Mouse (Mus musculus): ENCODE data around the gene Dvl1. TPM values are rescaled to one million over a fixed set of nuclear protein-coding genes. Genes with fewer than 3 reads are reported as not detected.

The Dvl1 gene
- total RNA-seq, 2 experiments from 2014 or later = 35.3 to 36.0 TPM

- DNase-seq = no peak
- intact Hi-C loops (cut with DNase I) = no loop called here
Measured at GRCm38 (mm10) chr4:155863001-155863400, 15.8 kb downstream of the Dvl1 start, which contains the start of gene Tas1r3. Gene Tas1r3 (minus strand): TSS chr4:155863362.

DNA sequence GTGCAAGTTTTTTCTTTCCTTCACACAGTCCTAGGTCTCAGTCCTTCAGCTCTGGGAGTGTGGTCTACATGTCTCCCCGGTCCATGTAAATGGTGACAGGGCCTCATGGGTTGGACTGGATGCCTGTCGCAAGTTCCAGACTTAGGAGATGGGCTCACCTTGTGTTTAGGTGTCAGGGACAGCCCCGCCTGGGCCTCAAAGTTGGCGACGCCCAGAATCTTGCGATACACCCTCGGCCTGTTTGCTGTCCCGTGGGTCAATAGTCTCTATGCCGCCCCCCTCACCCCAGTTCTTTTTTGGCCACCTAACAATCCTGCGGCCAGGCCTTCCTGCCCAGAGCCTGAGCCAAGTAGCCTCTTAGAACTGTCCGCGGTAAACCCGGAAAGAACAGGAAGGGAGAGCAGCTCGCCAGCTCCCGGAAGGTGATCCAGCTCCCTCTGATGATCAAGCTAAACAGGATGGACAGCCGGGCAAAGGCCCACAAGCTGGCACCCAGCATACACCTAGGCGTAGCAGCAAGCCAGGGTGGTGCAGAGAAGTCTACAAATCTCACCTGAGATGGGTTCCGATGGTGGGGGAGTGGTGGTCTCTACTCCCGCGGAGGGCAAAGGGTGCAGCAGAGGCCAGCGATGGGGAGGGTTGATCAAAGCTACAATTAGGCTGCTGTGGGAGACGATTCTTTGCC, 21.6 kb downstream of the Dvl1 start:
- intact Hi-C loops (cut with DNase I) = loop anchor here (1.0 to 2.0 kb wide), 3 partner anchors 14 to 75 kb away; partner anchors contain the start of gene Ube2j2
- peak in 1 of 2 experiments; percentile 35 for DNase-seq

DNA sequence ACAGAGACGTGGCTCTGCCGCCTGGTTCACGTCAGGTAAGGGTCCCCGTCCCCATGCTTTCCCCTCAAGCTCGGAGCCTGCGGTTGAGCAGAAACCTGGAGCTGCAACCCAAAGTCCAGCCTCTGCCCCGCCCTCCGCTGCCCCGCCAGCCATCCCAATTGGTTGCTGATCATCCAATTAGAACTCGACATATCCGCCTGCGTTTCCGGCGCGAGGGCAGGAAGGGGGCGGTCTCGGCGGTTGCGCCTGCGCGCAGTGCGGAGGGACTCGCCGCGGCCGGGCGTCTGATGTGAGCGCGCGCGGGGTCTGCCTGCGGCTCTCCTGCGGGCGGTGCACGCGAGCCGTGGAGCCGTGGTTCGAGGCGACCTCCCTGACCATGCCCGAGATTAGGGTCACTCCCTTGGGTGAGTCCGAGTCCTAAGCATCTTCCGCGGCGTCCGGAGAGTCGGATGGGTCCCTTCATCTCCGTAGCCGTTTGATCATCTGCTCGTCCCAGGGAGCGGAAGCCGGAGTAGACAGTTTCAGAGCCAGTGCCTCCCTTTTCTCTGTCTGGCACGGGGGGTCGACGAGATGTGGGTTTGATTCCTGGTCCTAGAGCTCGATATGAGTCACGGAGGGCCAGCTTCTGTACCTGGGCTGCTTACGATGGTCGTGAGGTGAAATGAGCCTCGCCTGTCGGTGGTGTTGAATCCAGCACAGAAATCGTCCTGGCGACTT, 22.3 kb downstream of the Dvl1 start, which contains the start of the genes Cptp and Ints11:
TSS of gene Cptp (minus strand) at position 124 of the 717 bp plus-strand sequence.
TSS of gene Ints11 (plus strand) at position 230 of the 717 bp plus-strand sequence.
- peak; percentile 98 for DNase-seq
- intact Hi-C loops (cut with DNase I) = loop anchor here (1.0 to 2.0 kb wide), 3 partner anchors 13 to 74 kb away; partner anchors contain the start of gene Ube2j2

- intact Hi-C loops (cut with DNase I) = no loop called here
- DNase-seq = no peak
Measured at GRCm38 (mm10) chr4:155871404-155871803, 24.2 kb downstream of the Dvl1 start.

GRCm38 (mm10) chr4:155883587-155883986, 36.4 kb downstream of the Dvl1 start:
- DNase-seq = no peak
- intact Hi-C loops (cut with DNase I) = loop anchor here (2.0 kb wide), 1 partner anchor 15 kb away; the partner anchor contains the start of genes Cptp and Ints11

- DNase-seq = no peak
- intact Hi-C loops (cut with DNase I) = no loop called here
Measured at GRCm38 (mm10) chr4:155886330-155886729, 39.1 kb downstream of the Dvl1 start.

- intact Hi-C loops (cut with DNase I) = no loop called here
- DNase-seq = no peak
Measured at GRCm38 (mm10) chr4:155887674-155888073, 40.5 kb downstream of the Dvl1 start.

GRCm38 (mm10) chr4:155888181-155888580, 41.0 kb downstream of the Dvl1 start:
- intact Hi-C loops (cut with DNase I) = no loop called here
- DNase-seq = no peak

DNA sequence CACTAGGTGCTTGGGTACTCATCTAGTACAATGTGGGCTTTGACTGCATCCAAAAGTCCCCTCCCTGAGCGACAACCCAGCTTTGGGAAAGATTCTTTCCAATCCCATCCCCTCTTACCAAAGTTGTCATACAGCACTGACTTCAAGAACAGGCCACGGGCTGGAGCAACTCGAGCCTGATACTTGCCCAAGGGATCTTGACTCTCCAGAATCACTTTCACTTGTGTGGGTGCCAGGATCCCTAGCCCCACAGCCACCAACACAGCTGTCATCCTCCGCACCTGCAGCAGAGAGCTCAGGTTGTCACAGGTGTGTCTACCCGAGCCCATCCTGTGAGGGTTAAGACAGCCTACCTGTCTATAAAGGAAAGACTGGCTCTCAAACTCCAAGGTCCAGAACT, 42.1 kb downstream of the Dvl1 start:
- intact Hi-C loops (cut with DNase I) = no loop called here

DNA sequence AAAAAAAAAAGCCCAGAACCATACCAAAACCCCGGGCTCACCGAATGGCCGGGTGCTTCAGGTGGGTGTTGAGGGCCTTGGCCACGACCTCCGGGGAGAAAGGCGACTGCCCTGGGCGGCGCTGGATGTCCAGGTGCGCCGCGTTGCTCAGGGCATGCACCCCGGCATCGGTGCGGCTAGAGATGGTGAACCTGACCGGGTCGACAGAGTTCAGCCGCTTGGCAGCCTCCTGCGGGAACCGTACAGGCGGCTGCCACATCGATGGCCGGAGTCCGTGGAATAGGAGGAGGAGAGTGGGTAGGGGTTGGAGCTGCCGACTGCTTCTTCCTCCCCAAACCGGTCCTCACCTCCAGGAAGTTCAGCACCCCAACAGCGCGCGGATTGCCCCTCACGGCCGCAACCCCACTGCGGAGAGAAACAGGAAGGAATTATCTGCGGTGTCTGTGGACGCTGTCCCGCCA, 43.8 kb downstream of the Dvl1 start:
- no peak for DNase-seq
- intact Hi-C loops (cut with DNase I) = no loop called here

More for the DNA sequence above, 42.1 kb downstream of the Dvl1 start:
- DNase-seq = no peak

- DNase-seq = peak; percentile 97 to 98
- intact Hi-C loops (cut with DNase I) = loop anchor here (2.0 kb wide), 2 partner anchors 23 to 51 kb away; partner anchors contain the start of genes Cptp, Ints11 and Ube2j2
Measured at GRCm38 (mm10) chr4:155891551-155892001, 44.4 kb downstream of the Dvl1 start, which contains the start of the genes Pusl1 and Acap3. Gene Pusl1 (minus strand): TSS chr4:155891781. Gene Acap3 (plus strand): TSS chr4:155891822.

DNA sequence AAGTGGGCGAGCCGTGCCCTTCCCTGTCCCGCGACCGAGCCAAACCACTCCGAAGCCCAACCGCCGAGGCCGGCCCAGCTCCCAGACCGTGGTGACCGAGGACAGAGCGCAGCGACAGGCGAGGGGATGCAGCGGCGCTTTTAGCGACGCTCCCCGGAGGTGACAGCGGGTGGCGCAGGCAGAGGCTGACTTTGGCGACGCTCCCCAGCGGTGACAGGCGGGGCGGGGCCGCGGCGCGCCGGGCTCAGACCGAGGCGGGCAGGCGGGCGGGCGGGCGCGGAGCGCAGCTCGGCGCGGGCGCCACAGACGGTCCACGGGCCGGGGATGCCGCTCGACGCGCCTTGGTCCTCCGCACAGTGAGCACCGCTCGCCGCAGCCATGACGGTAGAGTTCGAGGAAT, 44.8 kb downstream of the Dvl1 start:
- intact Hi-C loops (cut with DNase I) = loop anchor here (2.0 kb wide), 2 partner anchors 23 to 51 kb away; partner anchors contain the start of genes Cptp, Ints11 and Ube2j2
- peak; percentile 90 for DNase-seq

DNA sequence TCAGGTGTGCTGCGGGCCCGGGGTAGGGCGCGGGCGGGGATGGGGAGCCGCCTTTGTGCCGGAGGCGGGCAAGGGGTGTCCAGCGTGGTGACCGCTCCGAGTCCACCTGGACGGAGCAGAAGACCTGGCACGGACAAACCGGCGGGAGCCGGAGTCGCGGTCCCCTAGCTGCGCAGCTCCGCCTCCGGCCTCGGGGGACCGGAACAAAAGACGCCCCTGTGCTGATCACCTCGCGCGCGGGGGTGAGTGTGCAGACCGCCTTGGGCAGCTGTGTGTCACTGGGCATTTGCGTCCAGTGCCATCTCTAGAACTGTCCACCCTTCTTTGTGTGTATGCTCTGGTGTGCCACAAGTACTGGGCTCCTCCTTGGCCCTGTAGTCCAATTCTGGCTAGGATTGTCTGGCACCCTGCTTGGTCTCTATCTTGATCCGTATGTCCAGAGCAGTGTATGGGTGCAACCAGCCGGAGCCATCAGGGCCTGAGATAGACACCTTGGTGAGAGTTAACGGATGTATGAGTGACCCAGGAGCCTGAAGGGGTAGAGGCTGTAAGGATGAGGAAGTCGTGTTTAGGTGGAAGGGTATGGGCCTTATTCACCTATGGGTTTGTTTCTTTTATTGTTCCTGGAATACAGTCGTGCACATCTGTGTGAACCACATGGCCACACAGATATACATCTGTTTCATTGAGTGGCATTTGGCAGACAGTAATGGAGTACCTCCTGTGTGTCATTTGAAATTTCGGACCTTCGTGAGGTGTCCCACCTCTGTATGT, 45.4 kb downstream of the Dvl1 start:
- intact Hi-C loops (cut with DNase I) = loop anchor here (2.0 kb wide), 2 partner anchors 24 to 50 kb away; partner anchors contain the start of genes Cptp, Ints11 and Ube2j2
- DNase-seq = peak; percentile 35 to 49

DNA sequence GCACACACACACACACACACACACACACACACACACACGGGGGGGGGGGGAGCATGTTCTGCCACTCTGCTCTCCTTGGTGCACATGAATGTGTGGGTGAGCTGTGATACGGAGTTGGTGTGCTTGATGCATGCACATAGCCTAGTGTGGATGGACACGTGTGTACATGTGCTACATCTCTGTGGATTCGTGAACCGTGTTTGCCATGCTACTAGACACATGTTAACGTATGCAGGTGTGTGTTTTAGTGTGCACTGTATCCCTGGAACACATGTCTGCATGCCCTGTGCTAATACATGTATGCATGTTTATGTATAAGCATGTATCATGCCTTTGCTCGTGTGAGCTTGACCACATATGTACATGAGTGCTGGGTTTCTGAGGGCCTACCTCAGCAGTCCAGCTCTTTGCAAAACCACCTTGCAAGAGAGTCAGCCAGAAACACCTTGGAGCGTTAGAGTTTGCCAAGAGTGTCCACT, 46.0 kb downstream of the Dvl1 start:
- DNase-seq = peak in 1 of 2 experiments; percentile 0
- intact Hi-C loops (cut with DNase I) = loop anchor here (2.0 kb wide), 2 partner anchors 24 to 50 kb away; partner anchors contain the start of genes Cptp, Ints11 and Ube2j2

DNA sequence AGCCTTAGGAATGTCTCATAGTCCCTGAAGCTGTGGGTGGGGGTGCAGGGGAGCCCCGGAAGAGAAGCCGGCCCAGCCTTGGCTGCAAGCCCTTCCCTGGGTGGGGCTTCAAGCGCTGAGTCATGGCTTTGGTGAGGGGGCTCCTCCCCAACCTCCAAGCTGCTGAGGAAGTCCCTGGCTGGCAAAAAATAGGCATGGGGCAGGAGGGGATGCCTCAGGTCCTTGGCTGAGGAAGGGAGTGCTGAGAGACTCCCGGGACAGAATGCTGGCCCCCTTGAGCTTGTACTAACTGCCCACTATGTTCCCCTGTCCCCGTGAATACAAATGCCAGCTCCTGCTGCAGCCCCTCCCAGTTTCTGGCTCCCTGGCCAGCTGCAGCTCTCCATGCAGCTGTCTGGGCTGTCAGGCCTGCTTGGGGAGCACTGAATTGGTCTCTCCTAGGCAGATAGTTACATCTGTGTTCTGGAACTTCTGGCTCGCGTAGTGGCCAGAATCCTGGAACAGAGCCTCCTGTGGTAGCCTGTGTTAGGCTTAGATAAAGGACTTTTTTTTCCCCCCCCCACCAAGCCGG, 47.2 kb downstream of the Dvl1 start:
- intact Hi-C loops (cut with DNase I) = no loop called here
- DNase-seq = peak; percentile 83 to 86

DNA sequence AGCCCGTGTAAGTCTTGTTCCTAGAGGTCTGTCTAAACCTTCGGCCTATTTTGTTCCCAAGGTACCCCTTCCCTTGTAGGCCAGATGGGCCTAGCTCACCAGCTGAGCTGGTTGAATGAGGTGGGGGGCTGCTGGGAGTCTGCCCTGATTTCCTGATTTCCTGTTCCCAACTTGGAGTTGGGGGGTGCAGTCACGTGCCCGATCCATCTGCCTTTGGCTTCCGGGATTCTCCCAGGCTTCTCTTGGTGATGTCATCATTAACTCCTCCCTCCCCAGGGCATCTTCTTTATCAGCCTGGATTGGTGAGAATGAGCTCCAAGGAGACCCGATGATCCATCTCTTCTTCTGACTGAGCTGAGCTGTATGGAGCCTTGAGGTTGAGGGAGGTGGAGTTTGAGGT, 48.0 kb downstream of the Dvl1 start:
- DNase-seq = peak; percentile 73 to 77
- intact Hi-C loops (cut with DNase I) = no loop called here

- DNase-seq = peak; percentile 4 to 8
- intact Hi-C loops (cut with DNase I) = no loop called here
Measured at GRCm38 (mm10) chr4:155895826-155896225, 48.6 kb downstream of the Dvl1 start.

GRCm38 (mm10) chr4:155896461-155896860, 49.3 kb downstream of the Dvl1 start:
- no peak for DNase-seq
- intact Hi-C loops (cut with DNase I) = no loop called here

DNA sequence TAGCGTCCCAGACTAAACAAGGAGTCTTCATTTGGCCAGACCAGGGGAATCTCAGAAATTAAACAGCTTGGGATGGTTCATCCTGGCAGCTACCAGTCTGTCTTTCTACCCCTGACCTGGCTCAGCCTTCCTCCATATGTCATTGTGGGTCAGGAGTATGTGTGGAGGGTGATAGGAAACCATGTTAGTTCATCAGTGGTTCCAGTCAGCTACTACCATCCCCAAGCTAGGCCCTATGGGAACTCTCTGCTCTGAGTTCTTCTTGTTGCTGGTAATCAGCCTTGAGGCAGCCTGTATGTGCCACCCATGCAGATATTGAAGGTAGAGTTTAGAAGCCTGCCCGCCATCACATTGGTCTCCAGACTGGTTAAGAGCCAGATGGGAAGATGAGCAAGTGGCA, 51.1 kb downstream of the Dvl1 start:
- intact Hi-C loops (cut with DNase I) = no loop called here
- DNase-seq = no peak

GRCm38 (mm10) chr4:155899355-155899754, 52.2 kb downstream of the Dvl1 start:
- peak in 1 of 2 experiments; percentile 0 for DNase-seq
- intact Hi-C loops (cut with DNase I) = no loop called here

Data from heart, postnatal 10 days (tissue).